In genomic region chr11:40755968-40756367, GRCm38 (mm10) we compare ENCODE assay signal across 8 mouse cellular contexts. TPM values are rescaled to one million over a fixed set of nuclear protein-coding genes. Genes with fewer than 3 reads are reported as not detected.
DNase-seq lines count a peak whose midpoint lies in the region; ATAC-seq and TF ChIP-seq lines count a peak whose summit lies in the region.

No protein-coding gene starts in this region.

- H3K36me3 ChIP-seq in kidney, embryonic 16.5 days (ENCODE audit: insufficient read depth, low read length) = 0 out of 2 replicates have a peak, but pooled peaks cover 2% of the 10 kb centered on the region
- H3K36me3 ChIP-seq in ES-E14 (ENCODE audit: control insufficient read depth, insufficient read depth, low read length, poor library complexity, severe bottlenecking) = peaks cover 11% of the 10 kb centered on the region
- peaks cover 10% of the 10 kb centered on the region; the same call in 1 of the 2 replicates for H3K36me3 ChIP-seq in embryonic facial prominence, embryonic 13.5 days
- H3K36me3 ChIP-seq in limb, embryonic 15.5 days = 0 out of 2 replicates have a peak, but pooled peaks cover 8% of the 10 kb centered on the region

- no peak for ATAC-seq in kidney, embryonic 16.5 days (ENCODE audit: low FRiP score, low TSS enrichment)
- ATAC-seq in embryonic facial prominence, embryonic 13.5 days (ENCODE audit: insufficient number of reproducible peaks, insufficient read depth, low FRiP score, low TSS enrichment, low read depth) = no peak
- no peak for ATAC-seq in limb, embryonic 15.5 days (ENCODE audit: insufficient number of reproducible peaks, low FRiP score, low TSS enrichment, low read depth)

- peak overlapping the region; percentile 89 for H3K4me2 ChIP-seq in kidney, embryonic 16.5 days (replicated peaks; ENCODE audit: low read depth, low read length)
- peak overlapping the region; percentile 80 for H3K4me2 ChIP-seq in embryonic facial prominence, embryonic 13.5 days
- no peak overlapping the region for H3K4me2 ChIP-seq in limb, embryonic 15.5 days

- peaks cover 16% of the 10 kb centered on the region for H3K4me1 ChIP-seq in kidney, embryonic 16.5 days (ENCODE audit: insufficient read depth, low read length)
- H3K4me1 ChIP-seq in ES-E14 (ENCODE audit: control insufficient read depth in 2 of 2, insufficient read depth in 2 of 2, low read length in 2 of 2, poor library complexity in 1 of 2) = peaks cover 4 to 6% of the 10 kb centered on the region in 2 experiments; a peak in 2 of 4 replicates
- H3K4me1 ChIP-seq in embryonic facial prominence, embryonic 13.5 days = peaks cover 12% of the 10 kb centered on the region; the same call in 1 of the 2 replicates
- H3K4me1 ChIP-seq in limb, embryonic 15.5 days = peaks cover 5% of the 10 kb centered on the region; the same call in 1 of the 2 replicates

- H3K9ac ChIP-seq in kidney, embryonic 16.5 days (replicated peaks; ENCODE audit: low read length) = no peak overlapping the region
- peak overlapping the region; percentile 52; the same call in 1 of the 2 replicates for H3K9ac ChIP-seq in ES-E14 (ENCODE audit: insufficient read depth, low read depth, low read length, poor library complexity, severe bottlenecking)
- no peak overlapping the region for H3K9ac ChIP-seq in embryonic facial prominence, embryonic 13.5 days
- H3K9ac ChIP-seq in limb, embryonic 15.5 days = no peak overlapping the region

- in situ Hi-C loops in ES-E14 (cut with MboI; ENCODE audit: low sequenced_read_pairs in 2 of 2, unreplicated experiment in 2 of 2) = no loop called here

- no peak overlapping the region for H3K4me3 ChIP-seq in kidney, embryonic 16.5 days (ENCODE audit: low read length)
- H3K4me3 ChIP-seq in ES-E14 (ENCODE audit: insufficient read depth in 1 of 2, low read depth in 1 of 2, low read length in 2 of 2, poor library complexity in 1 of 2, severe bottlenecking in 1 of 2) = peak overlapping the region in 1 of 2 experiments; percentile 30; a peak in 2 of 4 replicates
- H3K4me3 ChIP-seq in embryonic facial prominence, embryonic 13.5 days = no peak overlapping the region
- 0 out of 2 replicates have a peak overlapping the region, but pooled peaks have one; percentile 76 for H3K4me3 ChIP-seq in limb, embryonic 15.5 days

- WGBS in kidney, embryonic 16.5 days = 89% methylated on average over 8 of the region's 8 CpGs
- WGBS in embryonic facial prominence, embryonic 13.5 days = 86% methylated on average over 8 of the region's 8 CpGs
- WGBS in limb, embryonic 15.5 days = 84% methylated on average over 8 of the region's 8 CpGs

- H3K27ac ChIP-seq in kidney, embryonic 16.5 days (ENCODE audit: low read length) = no peak overlapping the region
- H3K27ac ChIP-seq in ES-E14 (ENCODE audit: insufficient read depth, low read depth, low read length, poor library complexity, severe bottlenecking) = peak overlapping the region; percentile 68; the same call in 1 of the 2 replicates
- no peak overlapping the region for H3K27ac ChIP-seq in embryonic facial prominence, embryonic 13.5 days
- no peak overlapping the region for H3K27ac ChIP-seq in limb, embryonic 15.5 days

- H3K27me3 ChIP-seq in kidney, embryonic 16.5 days (ENCODE audit: insufficient read depth, low read length) = no peaks in the 10 kb centered on the region
- H3K27me3 ChIP-seq in embryonic facial prominence, embryonic 13.5 days = no peaks in the 10 kb centered on the region
- no peaks in the 10 kb centered on the region for H3K27me3 ChIP-seq in limb, embryonic 15.5 days

- no peaks in the 10 kb centered on the region for H3K9me3 ChIP-seq in kidney, embryonic 16.5 days (ENCODE audit: low read length)
- no peaks in the 10 kb centered on the region for H3K9me3 ChIP-seq in ES-E14 (ENCODE audit: control insufficient read depth, insufficient read depth, low read depth, low read length)
- no peaks in the 10 kb centered on the region for H3K9me3 ChIP-seq in embryonic facial prominence, embryonic 13.5 days
- no peaks in the 10 kb centered on the region for H3K9me3 ChIP-seq in limb, embryonic 15.5 days

- DNase-seq in kidney, postnatal 25 days = no peak
- no peak for DNase-seq in ES-E14 (ENCODE audit: low read depth, low spot score)
- no peak for DNase-seq in gastrocnemius, postnatal 4 days (ENCODE audit: low spot score in 2 of 2)
- DNase-seq in left cerebral cortex, adult 9 months (ENCODE audit: low spot score in 2 of 2) = no peak
- no peak for DNase-seq in right cerebral cortex, postnatal 10 days (ENCODE audit: low spot score in 2 of 2)

TF ChIP-seq in ES-E14, 5 proteins besides CTCF, POLR2A, EP300 and RAD21:
- TF ChIP-seq CHD2 (IDR thresholded peaks at IDR 0.05; ENCODE audit: low read depth, low read length) (no peak), MAFK (IDR thresholded peaks at IDR 0.05; ENCODE audit: insufficient read depth, low read depth, low read length) (no peak), ZNF384 (IDR thresholded peaks at IDR 0.05; ENCODE audit: low read depth, low read length) (no peak), ZC3H11A (IDR thresholded peaks at IDR 0.05; ENCODE audit: borderline replicate concordance, low read depth, low read length) (no peak), HCFC1 (IDR thresholded peaks at IDR 0.05; ENCODE audit: borderline replicate concordance, insufficient read depth, low read length) (no peak)

RNA-seq across cellular contexts. Expression of gene Ccng1, which starts 0.9 kb away (rescaled TPM):
- 44.3 and 45.2 TPM in 2 replicates for polyA plus RNA-seq in kidney, embryonic 16.5 days (2015; fragmentation: Nextera tagmentation; extraction: Ambion mirVana)
- total RNA-seq in ES-E14 (2012; rRNA removed) = 202 and 252 TPM in 2 replicates
- polyA plus RNA-seq in embryonic facial prominence, embryonic 13.5 days (2015; fragmentation: Nextera tagmentation; extraction: Ambion mirVana) = 36.1 and 39.5 TPM in 2 replicates
- 48.8 and 62.6 TPM in 2 replicates for polyA plus RNA-seq in limb, embryonic 15.5 days (2015; fragmentation: Nextera tagmentation; extraction: Ambion mirVana)
- total RNA-seq in gastrocnemius, postnatal 4 days (2021) = 100 to 1,000 TPM; 297 to 304 TPM

RNA-seq across cellular contexts. Expression of gene Nudcd2, which starts 22.5 kb away (rescaled TPM):
- 161 and 170 TPM in 2 replicates for polyA plus RNA-seq in kidney, embryonic 16.5 days (2015; fragmentation: Nextera tagmentation; extraction: Ambion mirVana)
- total RNA-seq in ES-E14 (2012; rRNA removed) = 124 and 133 TPM in 2 replicates
- 161 and 175 TPM in 2 replicates for polyA plus RNA-seq in embryonic facial prominence, embryonic 13.5 days (2015; fragmentation: Nextera tagmentation; extraction: Ambion mirVana)
- 120 and 129 TPM in 2 replicates for polyA plus RNA-seq in limb, embryonic 15.5 days (2015; fragmentation: Nextera tagmentation; extraction: Ambion mirVana)
- total RNA-seq in gastrocnemius, postnatal 4 days (2021) = 10 to 100 TPM; 31.0 to 32.9 TPM

RNA-seq across cellular contexts. Expression of gene Hmmr, which starts 22.7 kb away (rescaled TPM):
- 43.2 and 49.1 TPM in 2 replicates for polyA plus RNA-seq in kidney, embryonic 16.5 days (2015; fragmentation: Nextera tagmentation; extraction: Ambion mirVana)
- 108 TPM in 2 replicates for total RNA-seq in ES-E14 (2012; rRNA removed)
- 49.7 and 52.0 TPM in 2 replicates for polyA plus RNA-seq in embryonic facial prominence, embryonic 13.5 days (2015; fragmentation: Nextera tagmentation; extraction: Ambion mirVana)
- polyA plus RNA-seq in limb, embryonic 15.5 days (2015; fragmentation: Nextera tagmentation; extraction: Ambion mirVana) = 36.7 and 37.0 TPM in 2 replicates
- total RNA-seq in gastrocnemius, postnatal 4 days (2021) = 10 to 100 TPM in 1 of 2 experiments, 1 to 10 TPM in 1; 7.8 to 10.9 TPM
